In the genomic region with DNA sequence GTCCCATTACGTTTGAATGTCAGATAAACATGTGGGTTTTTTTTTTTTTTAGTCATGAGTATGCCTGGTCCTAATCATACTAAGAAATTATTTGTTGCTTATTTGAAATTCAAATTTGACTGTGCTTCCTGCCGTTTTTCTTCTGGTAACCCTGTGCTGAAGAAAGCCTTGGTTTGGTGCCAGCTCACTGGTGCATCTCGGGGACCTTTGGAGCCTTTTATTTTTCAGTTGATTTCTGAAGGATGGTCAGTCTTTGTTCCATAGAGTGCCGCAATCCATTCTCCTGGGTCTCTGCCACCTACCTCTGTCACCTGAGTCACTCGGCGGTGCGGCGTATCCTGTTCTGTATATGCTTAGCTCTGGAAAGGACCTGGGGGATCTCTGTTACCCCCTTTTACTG, we compare ENCODE assay signal across 15 mouse cellular contexts.
DNase-seq lines count a peak whose midpoint lies in the region; ATAC-seq and TF ChIP-seq lines count a peak whose summit lies in the region.
"Had no signal": no experiment of that assay in that cellular context is flagged by ENCODE, and none has a peak within 500 bp of the region (broad histone marks: within the 10 kb centered on the region; RNA-seq: fewer than 3 reads in every experiment).

No protein-coding gene starts in this region.

- no peak for TF ChIP-seq CTCF in hindbrain, postnatal 0 days (IDR thresholded peaks at IDR 0.05; ENCODE audit: low read depth)

- peak overlapping the region; percentile 31; the same call in 1 of the 2 replicates for H3K9ac ChIP-seq in hindbrain, embryonic 14.5 days
- H3K9ac ChIP-seq in hindbrain, postnatal 0 days (replicated peaks; ENCODE audit: low read length), result no peak overlapping the region
- no peak overlapping the region for H3K9ac ChIP-seq in forebrain, embryonic 11.5 days (ENCODE audit: low read length)
- H3K9ac ChIP-seq: embryonic facial prominence, embryonic 13.5 days had no signal

- peak overlapping the region; percentile 69 for H3K27ac ChIP-seq in hindbrain, embryonic 14.5 days
- H3K27ac ChIP-seq in hindbrain, postnatal 0 days, result no peak overlapping the region
- peak overlapping the region; percentile 63; the same call in 1 of the 2 replicates for H3K27ac ChIP-seq in forebrain, embryonic 11.5 days (ENCODE audit: low read depth, low read length)
- H3K27ac ChIP-seq: embryonic facial prominence, embryonic 13.5 days had no signal

- no peak overlapping the region for H3K4me3 ChIP-seq in hindbrain, embryonic 14.5 days (replicated peaks; ENCODE audit: low read length)
- H3K4me3 ChIP-seq in hindbrain, postnatal 0 days (ENCODE audit: low read length), result no peak overlapping the region
- H3K4me3 ChIP-seq in forebrain, embryonic 11.5 days (ENCODE audit: low read depth, low read length), result no peak overlapping the region
- H3K4me3 ChIP-seq: embryonic facial prominence, embryonic 13.5 days had no signal

- 49% methylated on average over 8 of the region's 8 CpGs for WGBS in hindbrain, embryonic 14.5 days
- 47% methylated on average over 8 of the region's 8 CpGs for WGBS in hindbrain, postnatal 0 days
- 71% methylated on average over 8 of the region's 8 CpGs for WGBS in forebrain, embryonic 11.5 days

- intact Hi-C loops in heart, postnatal 14 days (cut with DNase I), result no loop called here

- ATAC-seq in hindbrain, embryonic 14.5 days (ENCODE audit: low FRiP score), result no peak
- no peak for ATAC-seq in hindbrain, postnatal 0 days
- ATAC-seq in forebrain, embryonic 11.5 days (replicated peaks; ENCODE audit: low FRiP score), result no peak
- ATAC-seq: Patski had no signal

- H3K27me3 ChIP-seq in hindbrain, embryonic 14.5 days (ENCODE audit: control insufficient read depth, insufficient read depth, low read length), result no peaks in the 10 kb centered on the region
- no peaks in the 10 kb centered on the region for H3K27me3 ChIP-seq in hindbrain, postnatal 0 days (ENCODE audit: insufficient read depth, low read length)
- no peaks in the 10 kb centered on the region for H3K27me3 ChIP-seq in forebrain, embryonic 11.5 days (ENCODE audit: control insufficient read depth, insufficient read depth, low read length)
- H3K27me3 ChIP-seq: embryonic facial prominence, embryonic 13.5 days; Patski had no signal

- H3K36me3 ChIP-seq in hindbrain, embryonic 14.5 days (replicated peaks; ENCODE audit: control insufficient read depth, insufficient read depth), result no peaks in the 10 kb centered on the region
- H3K36me3 ChIP-seq in hindbrain, postnatal 0 days (ENCODE audit: insufficient read depth, low read length), result no peaks in the 10 kb centered on the region
- no peaks in the 10 kb centered on the region for H3K36me3 ChIP-seq in forebrain, embryonic 11.5 days (ENCODE audit: control insufficient read depth, insufficient read depth, low read length)
- H3K36me3 ChIP-seq: embryonic facial prominence, embryonic 13.5 days had no signal

- no peak overlapping the region for H3K4me2 ChIP-seq in hindbrain, embryonic 14.5 days (replicated peaks)
- H3K4me2 ChIP-seq in hindbrain, postnatal 0 days (ENCODE audit: low read depth, low read length), result no peak overlapping the region
- H3K4me2 ChIP-seq in forebrain, embryonic 11.5 days (ENCODE audit: low read depth, low read length, severe bottlenecking), result no peak overlapping the region
- H3K4me2 ChIP-seq: embryonic facial prominence, embryonic 13.5 days had no signal

- peaks cover 13% of the 10 kb centered on the region; the same call in 1 of the 2 replicates for H3K4me1 ChIP-seq in hindbrain, embryonic 14.5 days (replicated peaks; ENCODE audit: control insufficient read depth, insufficient read depth, low read length)
- no peaks in the 10 kb centered on the region for H3K4me1 ChIP-seq in hindbrain, postnatal 0 days (ENCODE audit: insufficient read depth, low read length)
- peaks cover 6% of the 10 kb centered on the region for H3K4me1 ChIP-seq in forebrain, embryonic 11.5 days (replicated peaks; ENCODE audit: control insufficient read depth, insufficient read depth, low read length)

- no peaks in the 10 kb centered on the region for H3K9me3 ChIP-seq in hindbrain, embryonic 14.5 days (ENCODE audit: control insufficient read depth, low read length)
- no peaks in the 10 kb centered on the region for H3K9me3 ChIP-seq in hindbrain, postnatal 0 days (ENCODE audit: low read length)
- H3K9me3 ChIP-seq in forebrain, embryonic 11.5 days (ENCODE audit: control insufficient read depth, low read length), result no peaks in the 10 kb centered on the region
- H3K9me3 ChIP-seq: embryonic facial prominence, embryonic 13.5 days had no signal

- DNase-seq in hindbrain, embryonic 14.5 days (ENCODE audit: low spot score), result no peak
- DNase-seq in hindbrain, postnatal 0 days (ENCODE audit: low spot score), result no peak
- DNase-seq in forebrain, embryonic 11.5 days (ENCODE audit: low spot score), result no peak
- DNase-seq in kidney, adult 18-20 months, result peak; percentile 74
- peak; percentile 85 to 89 for DNase-seq in kidney, postnatal 25 days
- DNase-seq in heart, postnatal 14 days, result no peak
- no peak for DNase-seq in cerebellum, adult 11 months
- no peak for DNase-seq in layer of hippocampus, adult 18-20 months (ENCODE audit: low spot score in 2 of 2)
- DNase-seq: B cell, adult 2 months; gastrocnemius, postnatal 10 days; liver; lung, adult 18-20 months; lung, postnatal 4 days had no signal

Comparison
In these comparisons a context has a peak if more than half of its experiments do, and no peak if none do; other contexts are left out.
1. DNase-seq: peak in kidney, adult 18-20 months (single experiment) and kidney, postnatal 25 days (2 of 2); none in hindbrain, embryonic 14.5 days (single experiment), hindbrain, postnatal 0 days (single experiment), forebrain, embryonic 11.5 days (single experiment), heart, postnatal 14 days (0 of 2), cerebellum, adult 11 months (single experiment) and layer of hippocampus, adult 18-20 months (0 of 2).